Mouse (Mus musculus): ENCODE measurements at regions not wholly inside any gene's neighbourhood (a gene's known extent, or its start where the extent isn't known, plus 50 kb on each side); places are given as distances from the start of the nearest gene placed in this dataset.

GRCm38 (mm10) chr4:56068859-56069258 is 536.6 kb upstream of the Klf4 start:
- no peak for DNase-seq (ENCODE audit: low spot score)

- DNase-seq (ENCODE audit: low spot score), result no peak
Observed at GRCm38 (mm10) chr4:56064657-56065056, 532.4 kb upstream of the Klf4 start.

DNA sequence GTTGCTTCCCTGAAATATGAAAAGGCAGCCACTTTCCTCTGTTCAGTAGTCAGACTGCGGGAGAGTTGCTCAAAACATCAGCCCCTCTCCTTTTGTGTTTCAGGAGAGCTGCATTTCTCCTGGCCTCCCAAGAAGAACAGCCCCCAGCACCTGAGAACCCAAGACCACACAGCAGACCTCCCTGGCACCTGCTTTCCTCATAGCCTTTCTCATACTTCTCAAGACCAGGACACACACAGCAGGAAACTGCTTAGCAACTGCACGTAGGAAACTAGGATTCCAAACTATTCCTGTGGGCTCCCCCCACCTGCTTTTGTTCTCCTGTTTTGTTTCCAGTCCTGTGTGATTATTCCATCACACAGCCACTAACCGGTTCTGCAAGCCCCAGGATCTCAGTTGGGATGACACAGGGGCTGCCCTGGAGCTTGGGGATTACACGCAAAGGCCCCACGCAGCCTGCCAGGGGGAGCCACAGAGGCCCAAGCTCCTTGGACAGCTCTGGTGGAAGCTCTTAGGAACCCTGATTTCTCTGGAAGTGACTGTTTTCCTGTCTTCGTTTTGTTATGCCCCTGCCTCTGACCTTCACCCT is 519.6 kb upstream of the Klf4 start:
- DNase-seq (ENCODE audit: low spot score), result no peak

DNA sequence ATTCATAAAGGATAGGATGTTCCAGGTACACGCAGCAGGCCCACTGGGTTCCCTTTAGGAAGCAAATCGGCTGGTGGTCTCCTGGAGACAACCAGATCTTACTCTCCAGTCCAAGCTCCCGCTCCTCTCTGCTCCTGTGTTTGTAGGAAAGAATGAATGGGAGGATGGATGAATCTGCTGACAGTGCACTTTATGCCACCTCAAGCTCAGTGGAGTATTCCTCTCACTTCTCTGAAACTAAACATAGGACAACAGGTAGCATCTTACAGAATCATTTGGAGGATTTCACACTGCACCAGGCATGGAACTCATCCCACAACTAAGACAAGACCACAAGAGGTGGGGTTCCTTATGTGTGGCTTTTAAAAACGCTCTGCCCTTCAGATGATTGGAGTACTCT is 507.1 kb upstream of the Klf4 start:
- DNase-seq (ENCODE audit: low spot score), result no peak

GRCm38 (mm10) chr4:56036334-56036733 is 504.1 kb upstream of the Klf4 start:
- DNase-seq (ENCODE audit: low spot score), result no peak

GRCm38 (mm10) chr4:56035543-56035942 is 503.3 kb upstream of the Klf4 start:
- DNase-seq (ENCODE audit: low spot score), result no peak

- no peak for DNase-seq (ENCODE audit: low spot score)
Observed at GRCm38 (mm10) chr4:56028441-56028840, 496.2 kb upstream of the Klf4 start.

DNA sequence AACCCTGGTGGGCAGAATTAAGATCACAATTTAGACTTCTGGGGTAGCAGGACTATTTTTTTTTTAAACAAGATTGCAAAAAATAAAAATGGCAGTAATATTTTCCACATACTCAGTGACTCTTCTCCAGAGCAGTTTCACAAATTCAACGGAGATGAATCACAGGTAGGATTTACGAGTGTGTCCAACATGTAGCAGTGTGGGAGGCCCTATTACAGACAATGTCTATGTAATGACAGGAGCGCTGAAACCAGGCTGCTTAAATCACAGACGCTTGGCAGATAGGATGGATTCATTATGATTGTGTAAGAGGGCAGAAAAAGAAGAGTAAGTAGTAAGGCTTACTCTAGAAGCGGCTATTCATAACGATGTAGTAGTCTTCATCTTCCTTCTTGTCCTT is 495.0 kb upstream of the Klf4 start:
- DNase-seq (ENCODE audit: low spot score), result no peak

DNA sequence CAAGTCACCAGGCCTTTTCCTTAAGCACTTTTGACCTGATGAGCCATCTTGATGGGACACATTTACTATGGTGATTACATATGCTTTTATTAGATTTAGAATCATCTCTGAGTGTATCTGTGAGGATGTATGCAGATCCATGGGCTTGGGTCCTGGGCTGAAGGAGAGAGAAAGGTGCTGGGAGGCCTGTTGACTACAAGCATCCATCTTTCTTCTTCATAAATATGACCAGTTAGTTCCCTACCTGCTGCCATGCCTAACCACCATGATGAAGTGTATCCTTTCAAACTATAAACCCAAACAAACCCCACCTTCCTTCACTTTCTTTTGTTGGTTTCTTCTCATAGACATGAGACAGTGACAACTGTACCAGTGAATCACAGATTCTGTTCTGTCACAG is 492.2 kb upstream of the Klf4 start:
- DNase-seq (ENCODE audit: low spot score), result no peak

DNA sequence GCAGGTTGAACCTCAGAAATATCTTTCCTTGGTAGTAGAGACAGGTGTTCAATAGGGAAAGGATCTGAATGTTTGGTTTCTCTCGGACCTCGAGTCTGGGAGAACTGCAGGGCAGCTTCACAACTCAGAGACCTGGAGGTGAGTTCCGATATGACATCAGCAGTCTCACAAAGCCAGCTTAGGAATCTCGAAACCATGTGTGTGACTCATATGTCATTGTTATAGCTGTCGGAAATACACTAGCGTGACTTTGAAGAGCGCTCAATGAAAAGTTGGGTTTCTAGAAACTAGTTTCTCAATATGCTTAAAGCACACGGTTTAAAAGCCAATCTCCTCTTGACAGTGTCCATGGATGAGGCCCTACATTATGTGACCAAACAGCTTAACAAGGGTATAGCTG is 485.9 kb upstream of the Klf4 start:
- DNase-seq (ENCODE audit: low spot score), result no peak

DNA sequence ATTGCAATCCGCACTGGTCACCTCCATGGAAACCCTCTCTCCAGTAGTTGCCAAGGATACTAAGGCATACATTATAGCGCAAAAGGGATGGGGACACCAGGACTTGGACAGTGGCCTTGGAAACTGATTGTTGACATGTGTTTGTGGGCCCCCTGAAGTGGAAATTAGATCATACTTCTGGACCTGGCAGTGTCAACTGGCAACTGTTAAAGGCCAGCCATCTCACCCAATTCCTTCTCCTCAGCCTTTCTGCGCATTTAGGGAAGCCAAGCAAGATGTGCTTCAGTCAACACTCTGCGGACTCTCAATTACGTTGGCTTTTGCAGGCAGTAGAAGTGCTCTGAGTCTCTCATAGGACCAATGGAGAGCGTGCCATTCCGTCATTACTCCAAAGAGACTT is 483.2 kb upstream of the Klf4 start:
- no peak for DNase-seq (ENCODE audit: low spot score)

DNA sequence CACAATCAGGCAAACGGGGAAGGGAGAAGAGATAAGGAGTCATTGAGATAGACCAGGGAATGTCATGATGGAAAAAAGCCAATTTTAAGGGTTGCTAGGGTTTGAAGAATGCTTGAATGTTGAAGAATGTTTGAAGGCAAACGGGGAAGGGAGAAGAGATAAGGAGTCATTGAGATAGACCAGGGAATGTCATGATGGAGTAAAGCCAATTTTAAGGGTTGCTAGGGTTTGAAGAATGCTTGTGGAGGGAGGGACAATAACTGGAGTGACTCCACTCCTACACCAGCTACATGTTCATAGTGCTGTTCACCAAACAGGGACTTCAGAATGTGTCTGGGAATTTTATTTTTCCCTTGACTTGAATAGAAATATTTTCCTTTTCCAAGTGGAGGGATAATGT is 476.0 kb upstream of the Klf4 start:
- DNase-seq (ENCODE audit: low spot score), result no peak

- no peak for DNase-seq (ENCODE audit: low spot score)
Observed at GRCm38 (mm10) chr4:56004227-56004626, 472.0 kb upstream of the Klf4 start.

DNA sequence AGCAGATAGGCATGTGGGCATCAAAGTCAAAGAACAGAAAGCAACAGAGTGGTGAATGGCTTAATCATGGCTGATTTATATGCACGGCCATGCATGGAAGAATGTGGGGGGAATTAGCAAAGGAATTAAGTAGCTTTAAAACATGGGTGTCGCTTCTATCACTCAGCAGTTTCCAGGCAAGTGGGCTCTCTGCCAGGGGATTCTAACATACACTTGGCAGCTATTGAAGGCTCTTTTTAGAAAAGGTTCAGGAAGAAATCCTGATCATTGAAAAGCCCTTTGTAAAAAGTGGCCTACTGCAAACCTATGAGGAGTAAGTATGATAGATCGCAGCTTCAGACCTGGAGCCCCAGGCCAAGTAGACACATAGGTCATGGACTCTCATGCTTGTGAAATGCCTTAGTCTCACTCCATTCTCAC is 469.1 kb upstream of the Klf4 start:
- no peak for DNase-seq (ENCODE audit: low spot score)

DNA sequence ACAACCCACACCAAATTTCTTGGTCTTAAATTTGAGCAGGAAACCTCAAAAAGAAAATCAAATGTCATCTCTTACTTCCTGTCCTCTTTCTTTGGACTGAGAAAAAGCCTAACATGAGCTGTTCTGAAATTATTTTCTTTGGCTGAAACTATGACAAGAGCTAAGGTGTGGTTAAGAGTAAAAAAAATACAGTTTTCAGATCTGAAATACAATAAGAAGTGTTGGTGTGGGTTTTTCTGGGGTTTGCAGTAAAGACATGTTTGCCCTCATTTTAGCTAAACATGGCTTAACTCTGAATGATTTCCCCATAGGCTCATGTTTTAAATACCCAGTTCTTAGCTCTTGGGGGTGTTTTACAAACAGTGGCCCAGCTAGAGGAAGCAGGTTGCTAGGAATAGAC is 451.8 kb upstream of the Klf4 start:
- no peak for DNase-seq (ENCODE audit: low spot score)

- DNase-seq (ENCODE audit: low spot score), result no peak
Observed at GRCm38 (mm10) chr4:55978539-55978938, 446.3 kb upstream of the Klf4 start.

DNA sequence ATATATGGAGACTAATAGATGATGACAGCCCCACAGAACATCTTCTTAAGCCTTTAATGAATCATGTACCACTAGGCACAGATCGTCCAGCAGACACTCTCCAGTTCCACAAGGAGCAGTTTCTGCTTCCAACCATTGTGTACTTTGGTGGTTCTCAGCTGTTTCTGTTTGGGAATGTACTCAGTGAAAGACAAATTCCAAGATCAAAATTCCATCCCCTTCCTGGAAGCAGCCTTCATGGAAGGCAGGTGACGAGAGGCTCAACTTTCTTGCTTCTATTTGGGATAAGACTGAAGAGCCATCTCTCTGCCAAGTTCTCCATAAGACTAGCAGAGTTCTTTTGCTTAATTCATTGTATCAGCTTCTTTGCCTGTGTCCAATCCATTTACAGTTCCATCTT is 444.0 kb upstream of the Klf4 start:
- DNase-seq (ENCODE audit: low spot score), result no peak

- DNase-seq (ENCODE audit: low spot score), result no peak
Observed at GRCm38 (mm10) chr4:55973706-55974105, 441.4 kb upstream of the Klf4 start.

DNA sequence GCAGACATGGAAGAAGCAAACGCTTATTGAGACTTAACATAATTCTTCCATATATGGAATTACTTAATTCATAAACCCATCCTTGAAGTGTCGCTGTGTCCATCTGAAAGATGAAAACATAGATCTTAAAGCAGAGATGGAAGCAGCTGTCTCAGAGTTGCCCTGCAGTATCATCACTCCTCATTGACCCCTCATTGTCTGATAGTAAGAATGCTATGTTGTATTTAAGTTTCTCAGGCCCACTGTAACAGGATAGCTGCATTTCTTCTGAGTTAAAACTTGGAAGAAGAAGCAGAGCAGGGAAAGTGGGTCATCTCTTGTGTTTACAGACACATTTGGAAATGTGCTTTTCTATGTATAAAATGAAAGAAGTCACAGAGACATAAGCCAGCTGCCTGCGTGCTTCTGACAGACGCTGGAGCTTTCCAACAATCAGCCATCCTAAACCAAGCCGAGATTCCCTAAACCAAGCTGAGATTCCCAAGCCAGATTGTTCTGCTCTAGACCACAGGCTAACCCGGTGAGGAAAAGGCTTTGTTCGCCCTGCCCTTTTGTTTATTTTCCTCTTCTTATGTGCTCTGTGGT is 440.1 kb upstream of the Klf4 start:
- no peak for DNase-seq (ENCODE audit: low spot score)

DNA sequence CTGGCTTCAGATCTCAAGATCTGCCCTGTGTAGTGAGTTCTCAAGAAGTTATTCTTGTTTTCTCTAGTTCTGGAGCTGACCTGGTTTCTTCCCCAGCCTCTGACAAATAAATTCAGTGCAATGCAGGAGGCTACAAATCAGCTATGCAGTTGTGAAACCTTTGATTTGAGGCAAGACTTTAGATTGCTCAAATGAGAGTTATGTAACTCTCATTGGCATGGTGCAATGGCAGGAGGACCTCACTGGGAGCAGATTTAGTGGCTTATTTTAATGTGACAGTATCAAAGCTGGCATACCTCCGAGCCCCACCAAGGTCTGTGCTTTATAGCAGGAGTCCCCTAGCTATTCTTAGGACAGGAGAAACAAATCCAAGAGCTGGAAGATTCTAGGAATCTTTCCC is 427.8 kb upstream of the Klf4 start:
- DNase-seq (ENCODE audit: low spot score), result no peak

- no peak for DNase-seq (ENCODE audit: low spot score)
Observed at GRCm38 (mm10) chr4:55953701-55954100, 421.4 kb upstream of the Klf4 start.

DNA sequence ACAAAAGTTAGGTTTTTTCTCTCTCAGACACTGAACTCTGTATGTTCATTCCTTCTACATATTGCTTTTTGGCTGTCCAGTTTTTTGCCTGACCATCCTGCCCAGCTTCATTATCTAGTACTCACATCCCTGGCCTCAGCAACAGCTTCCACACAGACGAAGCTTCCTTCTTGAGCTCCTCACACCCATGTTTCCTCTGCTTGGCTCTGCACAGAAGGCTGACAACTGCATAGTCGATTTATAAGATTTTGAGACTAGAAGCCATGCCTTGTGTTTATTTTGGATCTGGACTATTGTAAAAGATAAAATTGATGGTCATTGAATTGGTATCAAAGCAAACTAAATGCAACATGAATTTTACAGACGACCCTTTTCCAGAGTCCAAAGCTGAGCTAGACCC is 420.0 kb upstream of the Klf4 start:
- no peak for DNase-seq (ENCODE audit: low spot score)

GRCm38 (mm10) chr4:55941423-55941822 is 409.2 kb upstream of the Klf4 start:
- no peak for DNase-seq (ENCODE audit: low spot score)

- DNase-seq (ENCODE audit: low spot score), result no peak
Observed at GRCm38 (mm10) chr4:55938383-55938782, 406.1 kb upstream of the Klf4 start.

GRCm38 (mm10) chr4:55937833-55938232 is 405.6 kb upstream of the Klf4 start:
- DNase-seq (ENCODE audit: low spot score), result no peak

All from retina, embryonic 14.5 days (tissue).